Mouse (Mus musculus) lung, adult 2 months (tissue): ENCODE data around the gene Slc4a4.

Experiments
- CTCF ChIP-seq: fragments of 200-500 bp; IDR thresholded peaks from 2 replicates; pipeline ENCODE4 v1.5.1; 2011; ENCODE audit warnings: mild to moderate bottlenecking, low read length, control low read depth; ENCODE audit not compliant: insufficient read depth
- POLR2A ChIP-seq: fragments of 200-500 bp; IDR thresholded peaks from 2 replicates; pipeline ENCODE4 v1.6.1; 2011; ENCODE audit warnings: low read depth, mild to moderate bottlenecking, control low read depth, low read length, borderline replicate concordance; ENCODE audit errors: extremely low read depth

GRCm38 (mm10) chr5:88997277-88997676, 110.7 kb downstream of the Slc4a4 start:
- TF ChIP-seq CTCF: no peak
- TF ChIP-seq POLR2A: no peak
